Mouse (Mus musculus) lung, adult 2 months (tissue): Measurements from ENCODE around the gene Duoxa2.

ENCODE experiments used
- CTCF ChIP-seq: fragments of 200-500 bp; IDR thresholded peaks from 2 replicates; pipeline ENCODE4 v1.5.1; 2011; ENCODE audit warnings: mild to moderate bottlenecking, low read length, control low read depth; ENCODE audit not compliant: insufficient read depth
- POLR2A ChIP-seq: fragments of 200-500 bp; IDR thresholded peaks from 2 replicates; pipeline ENCODE4 v1.6.1; 2011; ENCODE audit warnings: low read depth, mild to moderate bottlenecking, control low read depth, low read length, borderline replicate concordance; ENCODE audit errors: extremely low read depth

DNA sequence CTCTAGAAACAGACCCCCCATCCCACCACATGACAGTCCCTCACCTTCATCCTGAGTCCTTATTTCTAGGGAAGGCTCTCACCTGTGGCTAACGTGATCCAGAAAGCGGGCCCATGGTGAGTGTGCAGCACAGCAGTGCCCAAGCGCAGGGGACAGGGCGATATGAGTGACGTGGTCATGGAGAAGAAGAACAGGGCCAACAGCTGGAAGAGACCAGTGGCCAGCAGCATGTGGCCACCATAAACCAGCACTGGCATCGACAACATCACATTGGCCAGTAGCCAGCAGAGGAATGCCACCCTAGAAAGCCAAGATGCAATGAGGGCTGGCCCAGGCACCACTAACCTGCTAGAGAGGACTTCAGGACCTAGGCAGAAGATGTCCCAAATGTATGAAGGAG, 5.8 kb downstream of the Duoxa2 start:
- TF ChIP-seq CTCF (no peak), POLR2A (no peak)
